Mouse (Mus musculus) sigmoid colon, adult 10 weeks (tissue): ENCODE measurements around the gene Sult1d1. TPM values are rescaled to one million over a fixed set of nuclear protein-coding genes. Genes with fewer than 3 reads are reported as not detected.

ENCODE experiments used
- polyA plus RNA-seq: library from polyadenylated mRNA; stranded (reverse); fragments of 350-450 nt; fragmentation: Illumina TruSeq; extraction: RNeasy Lipid Tissue Mini Kit (QIAGEN cat#74804); gene quantifications from one replicate; pipeline ENCODE4 v1.2.3, GENCODE M21; 2014; ENCODE audit warnings: low read depth, low replicate concordance

The Sult1d1 gene
- 1,435 TPM for polyA plus RNA-seq

GRCm38 (mm10) chr5:87568845-87569244 is at the start of gene Sult1d1:
Sult1d1 (minus strand) TSS chr5:87569027.

DNA sequence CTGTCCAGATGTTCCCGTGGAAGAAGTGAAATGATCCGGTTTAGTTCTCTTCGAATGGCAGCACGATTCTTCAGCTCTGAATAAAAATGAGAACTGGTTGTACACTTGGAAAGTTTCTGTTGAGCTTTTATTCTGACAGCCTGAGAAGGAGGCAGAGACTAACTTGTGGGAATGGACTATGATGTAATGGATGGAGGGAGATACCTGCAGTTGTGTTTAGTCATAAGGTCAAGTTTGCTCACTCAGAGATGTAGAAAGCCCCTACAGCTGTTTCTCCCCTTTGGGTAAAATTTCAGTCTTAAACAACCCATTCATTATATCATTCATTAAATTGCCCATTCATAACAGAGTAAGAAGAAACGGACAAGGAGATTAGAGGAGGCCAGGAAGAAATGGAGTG is 22.7 kb upstream of the Sult1d1 start, which contains the start of gene Sult1e1:
TSS of gene Sult1e1 (minus strand) at position 101 of the 400 bp plus-strand sequence.

DNA sequence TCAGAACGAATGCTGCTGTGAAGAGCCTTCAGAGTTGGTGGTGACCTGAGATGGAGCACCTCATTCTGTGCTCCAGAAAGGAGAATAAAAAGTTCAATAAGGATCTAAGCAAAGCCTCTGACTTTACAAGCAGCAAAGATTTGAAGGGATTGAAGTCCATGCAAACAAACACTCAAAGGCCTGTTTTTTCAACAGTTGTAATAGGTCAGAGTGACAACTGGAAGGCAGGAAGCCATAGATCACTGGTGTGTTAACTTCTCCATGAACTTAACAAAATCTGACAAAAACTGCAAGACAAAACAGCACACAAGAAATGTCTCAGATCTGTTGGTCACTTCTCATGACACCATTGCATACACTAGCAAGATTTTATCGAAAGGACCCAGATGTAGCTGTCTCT is 30.7 kb downstream of the Sult1d1 start, which contains the start of gene Sult1b1:
TSS of gene Sult1b1 (minus strand) at position 85 of the 400 bp plus-strand sequence.

Other genes starting within 250 kb of the Sult1d1 start
- not detected for gene Ugt2a3, start 231.8 kb downstream of the Sult1d1 start, polyA plus RNA-seq
- not detected for gene Ugt2b38, start 144.8 kb downstream of the Sult1d1 start, polyA plus RNA-seq
- not detected for gene Ugt2a2, start 86.8 kb downstream of the Sult1d1 start, polyA plus RNA-seq
- gene Gm43638, start 82.2 kb downstream of the Sult1d1 start, polyA plus RNA-seq, result not detected
- 0.16 TPM for gene Ugt2a1, start 78.2 kb downstream of the Sult1d1 start, polyA plus RNA-seq
- 1,525 TPM for gene Sult1b1, start 30.8 kb downstream of the Sult1d1 start, polyA plus RNA-seq
- not detected for gene Sult1e1, start 22.6 kb upstream of the Sult1d1 start, polyA plus RNA-seq
- gene Csn1s1, start 97.2 kb upstream of the Sult1d1 start, polyA plus RNA-seq, result not detected
- gene Csn2, start 130.6 kb upstream of the Sult1d1 start, polyA plus RNA-seq, result not detected
- not detected for gene Csn1s2a, start 205.5 kb upstream of the Sult1d1 start, polyA plus RNA-seq
- not detected for gene Csn1s2b, start 239.1 kb upstream of the Sult1d1 start, polyA plus RNA-seq